Mouse (Mus musculus): ENCODE data around the gene Il11ra2.
"Not testable (repeated sequence)": the region's sequence is repeated elsewhere in the genome, so short reads cannot be mapped to it uniquely, and the experiment has no call there.

Gene Il11ra2

GRCm38 (mm10) chr4:42661793-42662192 is at the start of gene Il11ra2:
Il11ra2 (minus strand) TSS chr4:42661893.
- in situ Hi-C loops (cut with MboI, MseI) = not testable (repeated sequence)

- in situ Hi-C loops (cut with MboI, MseI) = not testable (repeated sequence)
Observed at GRCm38 (mm10) chr4:42682183-42682524, 20.5 kb upstream of the Il11ra2 start.

GRCm38 (mm10) chr4:42681473-42682182 is 19.9 kb upstream of the Il11ra2 start:
- in situ Hi-C loops (cut with MboI, MseI) = not testable (repeated sequence)

- in situ Hi-C loops (cut with MboI, MseI) = not testable (repeated sequence)
Observed at GRCm38 (mm10) chr4:42680374-42681356, 19.0 kb upstream of the Il11ra2 start.

GRCm38 (mm10) chr4:42679365-42679764 is 17.7 kb upstream of the Il11ra2 start:
- in situ Hi-C loops (cut with MboI, MseI) = not testable (repeated sequence)

GRCm38 (mm10) chr4:42675415-42675814 is 13.7 kb upstream of the Il11ra2 start:
- in situ Hi-C loops (cut with MboI, MseI) = not testable (repeated sequence)

- in situ Hi-C loops (cut with MboI, MseI) = not testable (repeated sequence)
Observed at GRCm38 (mm10) chr4:42654951-42655350, 6.7 kb downstream of the Il11ra2 start, which contains the start of gene Ccl27b. Ccl27b (plus strand) TSS chr4:42655251.

- in situ Hi-C loops (cut with MboI, MseI) = not testable (repeated sequence)
Observed at GRCm38 (mm10) chr4:42629419-42629818, 32.3 kb downstream of the Il11ra2 start, which contains the start of gene Gm2564. Gm2564 (plus strand) TSS chr4:42629719.

- in situ Hi-C loops (cut with MboI, MseI) = not testable (repeated sequence)
Observed at GRCm38 (mm10) chr4:42611895-42612294, 49.8 kb downstream of the Il11ra2 start, which contains the start of gene Gm10591. Gm10591 (plus strand) TSS chr4:42612195.

Measured in T-helper 2 cell (primary cell).